Mouse (Mus musculus): ENCODE data around the gene Kcnt1. TPM values are rescaled to one million over a fixed set of nuclear protein-coding genes. Genes with fewer than 3 reads are reported as not detected.
"Not testable (repeated sequence)": the region's sequence is repeated elsewhere in the genome, so short reads cannot be mapped to it uniquely, and the experiment has no call there.

Kcnt1 gene
- polyA plus RNA-seq (2015; fragmentation: Nextera tagmentation; extraction: Ambion mirVana) = 0.20 and 0.21 TPM in 2 replicates

GRCm38 (mm10) chr2:25863337-25864131 is at the start of gene Kcnt1:
Kcnt1 (plus strand) TSS chr2:25863734.
- H3K27me3 ChIP-seq = peaks cover 50% of the 10 kb centered on the region
- no peak within 1 kb of the TSS for H3K27ac ChIP-seq
- no peak for ATAC-seq (ENCODE audit: insufficient number of reproducible peaks, low FRiP score, low TSS enrichment, low read depth)
- peak within 1 kb of the TSS; percentile 37 for H3K4me3 ChIP-seq
- peaks cover 14% of the 10 kb centered on the region for H3K4me1 ChIP-seq
- H3K36me3 ChIP-seq = no peaks in the 10 kb centered on the region
- no peaks in the 10 kb centered on the region for H3K9me3 ChIP-seq
- no peak within 1 kb of the TSS for H3K9ac ChIP-seq
- peak within 1 kb of the TSS; percentile 84 for H3K4me2 ChIP-seq
- WGBS = 1% methylated on average over 32 of the region's 53 CpGs

- WGBS = 71% methylated on average over 1 of the region's 1 CpGs
- H3K4me3 ChIP-seq; H3K36me3 ChIP-seq; H3K9me3 ChIP-seq; H3K27ac ChIP-seq; H3K9ac ChIP-seq; H3K27me3 ChIP-seq; H3K4me1 ChIP-seq; ATAC-seq (ENCODE audit: insufficient number of reproducible peaks, low FRiP score, low TSS enrichment, low read depth); H3K4me2 ChIP-seq: not testable (repeated sequence)
Measured at GRCm38 (mm10) chr2:25815748-25816147, 47.8 kb upstream of the Kcnt1 start, which contains the start of gene Glt6d1. Glt6d1 (minus strand) TSS chr2:25815848.

GRCm38 (mm10) chr2:25822806-25823205 is 40.7 kb upstream of the Kcnt1 start, which contains the start of gene Lcn9:
Lcn9 (plus strand) TSS chr2:25823153.
- ATAC-seq (ENCODE audit: insufficient number of reproducible peaks, low FRiP score, low TSS enrichment, low read depth) = no peak
- 55% methylated on average over 1 of the region's 1 CpGs for WGBS
- Histone ChIP-seq H3K36me3 (no peaks in the 10 kb centered on the region), H3K9me3 (no peaks in the 10 kb centered on the region), H3K27me3 (no peaks in the 10 kb centered on the region), H3K4me1 (no peaks in the 10 kb centered on the region), H3K9ac (no peak within 1 kb of the TSS), H3K4me3 (no peak within 1 kb of the TSS), H3K27ac (no peak within 1 kb of the TSS), H3K4me2 (no peak within 1 kb of the TSS)

- H3K4me2 ChIP-seq = no peak overlapping the region
- WGBS = 85% methylated on average over 3 of the region's 3 CpGs
- H3K36me3 ChIP-seq = no peaks in the 10 kb centered on the region
- H3K9me3 ChIP-seq = no peaks in the 10 kb centered on the region
- H3K27me3 ChIP-seq = no peaks in the 10 kb centered on the region
- H3K4me3 ChIP-seq = no peak overlapping the region
- no peak for ATAC-seq (ENCODE audit: insufficient number of reproducible peaks, low FRiP score, low TSS enrichment, low read depth)
- H3K27ac ChIP-seq = no peak overlapping the region
- no peak overlapping the region for H3K9ac ChIP-seq
- no peaks in the 10 kb centered on the region for H3K4me1 ChIP-seq
Measured at GRCm38 (mm10) chr2:25824751-25825150, 38.8 kb upstream of the Kcnt1 start.

- 76% methylated on average over 8 of the region's 8 CpGs for WGBS
- Histone ChIP-seq H3K27ac (no peak overlapping the region), H3K36me3 (no peaks in the 10 kb centered on the region), H3K4me3 (no peak overlapping the region), H3K4me1 (no peaks in the 10 kb centered on the region), H3K27me3 (no peaks in the 10 kb centered on the region), H3K9ac (no peak overlapping the region), H3K4me2 (no peak overlapping the region), H3K9me3 (no peaks in the 10 kb centered on the region)
- no peak for ATAC-seq (ENCODE audit: insufficient number of reproducible peaks, low FRiP score, low TSS enrichment, low read depth)
Measured at GRCm38 (mm10) chr2:25828344-25828947, 35.1 kb upstream of the Kcnt1 start.

DNA sequence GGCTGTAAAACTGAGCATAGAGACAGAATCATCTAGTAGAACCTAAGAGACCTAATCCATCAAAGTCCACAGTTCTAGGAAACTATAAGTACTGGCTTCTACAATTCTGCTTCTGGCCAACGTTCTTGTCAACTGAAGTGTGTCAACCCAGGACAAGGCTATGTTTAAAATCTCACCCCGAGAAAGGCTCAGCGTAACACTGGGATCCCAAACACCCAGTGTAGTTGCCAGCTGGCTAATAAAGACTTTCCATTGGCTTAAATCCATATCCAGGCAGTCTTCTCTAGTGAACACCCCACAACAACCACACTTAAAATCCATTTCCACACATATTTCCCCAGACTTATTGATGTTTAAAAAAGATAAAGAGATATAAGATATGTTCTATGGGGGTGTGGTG is 32.7 kb upstream of the Kcnt1 start:
- Histone ChIP-seq H3K9me3 (no peaks in the 10 kb centered on the region), H3K27ac (no peak overlapping the region), H3K4me1 (no peaks in the 10 kb centered on the region), H3K9ac (no peak overlapping the region), H3K4me3 (no peak overlapping the region), H3K27me3 (no peaks in the 10 kb centered on the region), H3K4me2 (no peak overlapping the region), H3K36me3 (no peaks in the 10 kb centered on the region)
- 68% methylated on average over 3 of the region's 3 CpGs for WGBS
- no peak for ATAC-seq (ENCODE audit: insufficient number of reproducible peaks, low FRiP score, low TSS enrichment, low read depth)

GRCm38 (mm10) chr2:25836291-25836690 is 27.2 kb upstream of the Kcnt1 start:
- H3K9ac ChIP-seq = no peak overlapping the region
- 38% methylated on average over 5 of the region's 5 CpGs for WGBS
- H3K27me3 ChIP-seq = 0 out of 2 replicates have a peak, but pooled peaks cover 3% of the 10 kb centered on the region
- H3K36me3 ChIP-seq = no peaks in the 10 kb centered on the region
- no peak overlapping the region for H3K4me2 ChIP-seq
- no peak overlapping the region for H3K4me3 ChIP-seq
- H3K9me3 ChIP-seq = no peaks in the 10 kb centered on the region
- no peaks in the 10 kb centered on the region for H3K4me1 ChIP-seq
- no peak for ATAC-seq (ENCODE audit: insufficient number of reproducible peaks, low FRiP score, low TSS enrichment, low read depth)
- H3K27ac ChIP-seq = no peak overlapping the region

- Histone ChIP-seq H3K36me3 (no peaks in the 10 kb centered on the region), H3K27me3 (0 out of 2 replicates have a peak, but pooled peaks cover under 1% of the 10 kb centered on the region), H3K27ac (no peak overlapping the region), H3K4me2 (no peak overlapping the region), H3K4me1 (peaks cover 14% of the 10 kb centered on the region), H3K4me3 (no peak overlapping the region), H3K9me3 (no peaks in the 10 kb centered on the region), H3K9ac (no peak overlapping the region)
- ATAC-seq (ENCODE audit: insufficient number of reproducible peaks, low FRiP score, low TSS enrichment, low read depth) = no peak
- WGBS = 48% methylated on average over 4 of the region's 4 CpGs
Measured at GRCm38 (mm10) chr2:25842161-25842560, 21.4 kb upstream of the Kcnt1 start.

DNA sequence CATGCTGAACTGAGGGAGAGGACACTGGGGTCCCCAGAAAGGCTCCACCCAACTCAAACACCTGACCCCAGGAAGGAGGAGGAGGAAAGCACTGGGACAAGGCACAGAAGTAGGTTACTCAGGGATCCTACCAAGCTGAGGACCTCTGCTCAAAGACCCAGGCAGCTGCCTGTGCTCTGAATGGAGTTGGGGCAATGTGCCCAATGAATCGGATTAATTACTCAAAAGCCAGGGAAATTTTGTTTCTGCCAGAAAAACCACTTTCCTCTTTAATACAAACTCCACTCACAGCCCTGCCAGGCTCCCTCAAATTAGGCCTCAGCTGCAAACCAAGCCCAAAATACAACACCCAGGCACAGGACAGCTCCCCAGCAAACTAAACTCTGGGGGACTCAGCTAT is 20.8 kb upstream of the Kcnt1 start:
- H3K4me2 ChIP-seq = no peak overlapping the region
- no peak for ATAC-seq (ENCODE audit: insufficient number of reproducible peaks, low FRiP score, low TSS enrichment, low read depth)
- no peaks in the 10 kb centered on the region for H3K36me3 ChIP-seq
- H3K4me1 ChIP-seq = peaks cover 14% of the 10 kb centered on the region
- no peak overlapping the region for H3K4me3 ChIP-seq
- H3K9ac ChIP-seq = no peak overlapping the region
- no peaks in the 10 kb centered on the region for H3K27me3 ChIP-seq
- no peak overlapping the region for H3K27ac ChIP-seq
- 44% methylated on average over 1 of the region's 1 CpGs for WGBS
- H3K9me3 ChIP-seq = no peaks in the 10 kb centered on the region

GRCm38 (mm10) chr2:25844097-25844496 is 19.4 kb upstream of the Kcnt1 start:
- H3K4me3 ChIP-seq = no peak overlapping the region
- no peak for ATAC-seq (ENCODE audit: insufficient number of reproducible peaks, low FRiP score, low TSS enrichment, low read depth)
- H3K27ac ChIP-seq = no peak overlapping the region
- H3K36me3 ChIP-seq = no peaks in the 10 kb centered on the region
- H3K9ac ChIP-seq = no peak overlapping the region
- no peak overlapping the region for H3K4me2 ChIP-seq
- no peaks in the 10 kb centered on the region for H3K9me3 ChIP-seq
- 89% methylated on average over 3 of the region's 3 CpGs for WGBS
- H3K4me1 ChIP-seq = peaks cover 14% of the 10 kb centered on the region
- no peaks in the 10 kb centered on the region for H3K27me3 ChIP-seq

GRCm38 (mm10) chr2:25846516-25846915 is 17.0 kb upstream of the Kcnt1 start:
- peaks cover 14% of the 10 kb centered on the region for H3K4me1 ChIP-seq
- no peak overlapping the region; the same call in 1 of the 2 replicates for H3K27ac ChIP-seq
- no peak overlapping the region for H3K9ac ChIP-seq
- no peak for ATAC-seq (ENCODE audit: insufficient number of reproducible peaks, low FRiP score, low TSS enrichment, low read depth)
- no peak overlapping the region for H3K4me2 ChIP-seq
- H3K27me3 ChIP-seq = no peaks in the 10 kb centered on the region
- no peaks in the 10 kb centered on the region for H3K9me3 ChIP-seq
- WGBS = 38% methylated on average over 8 of the region's 8 CpGs
- H3K36me3 ChIP-seq = no peaks in the 10 kb centered on the region
- H3K4me3 ChIP-seq = no peak overlapping the region

GRCm38 (mm10) chr2:25847226-25847625 is 16.3 kb upstream of the Kcnt1 start, which contains the start of gene Sohlh1:
Sohlh1 (minus strand) TSS chr2:25847248.
- peak within 1 kb of the TSS; percentile 0; the same call in 1 of the 2 replicates for H3K27ac ChIP-seq
- 78% methylated on average over 16 of the region's 16 CpGs for WGBS
- no peak for ATAC-seq (ENCODE audit: insufficient number of reproducible peaks, low FRiP score, low TSS enrichment, low read depth)

More at GRCm38 (mm10) chr2:25847226-25847625, 16.3 kb upstream of the Kcnt1 start, which contains the start of gene Sohlh1:
- Histone ChIP-seq H3K4me3 (no peak within 1 kb of the TSS), H3K9me3 (no peaks in the 10 kb centered on the region), H3K4me1 (peaks cover 14% of the 10 kb centered on the region), H3K36me3 (no peaks in the 10 kb centered on the region), H3K4me2 (no peak within 1 kb of the TSS), H3K27me3 (no peaks in the 10 kb centered on the region), H3K9ac (no peak within 1 kb of the TSS)

All from limb, embryonic 15.5 days (tissue).